Comparison of ENCODE assay signal across 9 mouse cellular contexts in genomic region chr10:22819239-22819870, GRCm38 (mm10). TPM values are rescaled to one million over a fixed set of nuclear protein-coding genes. Genes with fewer than 3 reads are reported as not detected.
A peak's percentile ranks its signal among the peaks of the same experiment; 100 is the strongest.
DNase-seq lines count a peak whose midpoint lies in the region; ATAC-seq and TF ChIP-seq lines count a peak whose summit lies in the region.
"Had no signal": no experiment of that assay in that cellular context is flagged by ENCODE, and none has a peak within 500 bp of the region (broad histone marks: within the 10 kb centered on the region; RNA-seq: fewer than 3 reads in every experiment).

No protein-coding gene starts in this region.

- no peaks in the 10 kb centered on the region for H3K36me3 ChIP-seq in heart, embryonic 15.5 days
- no peaks in the 10 kb centered on the region for H3K36me3 ChIP-seq in liver, postnatal 0 days (replicated peaks; ENCODE audit: insufficient read depth, low read length)

- peak overlapping the region; percentile 50 for H3K4me3 ChIP-seq in heart, embryonic 15.5 days
- peak overlapping the region; percentile 17; the same call in 1 of the 2 replicates for H3K4me3 ChIP-seq in liver, postnatal 0 days (ENCODE audit: low read depth, low read length)

- ATAC-seq in heart, embryonic 15.5 days (replicated peaks; ENCODE audit: insufficient number of reproducible peaks, insufficient read depth, low FRiP score, low read depth) = no peak
- no peak for ATAC-seq in liver, postnatal 0 days
- ATAC-seq: inflammation-experienced regulatory T-cells, adult 6 months had no signal

- TF ChIP-seq CTCF in liver, postnatal 0 days (IDR thresholded peaks at IDR 0.05; ENCODE audit: low read depth) = no peak

- no peaks in the 10 kb centered on the region for H3K9me3 ChIP-seq in heart, embryonic 15.5 days (replicated peaks)
- H3K9me3 ChIP-seq in liver, postnatal 0 days (ENCODE audit: low read length) = no peaks in the 10 kb centered on the region

- TF ChIP-seq EP300 in liver, postnatal 0 days (IDR thresholded peaks at IDR 0.05; ENCODE audit: low read depth) = no peak

- DNase-seq in ovary, postnatal 36 days (ENCODE audit: low spot score) = peak; percentile 31
- no peak for DNase-seq in ovary, adult 18-20 months (ENCODE audit: low spot score)
- no peak for DNase-seq in liver, postnatal 0 days
- peak; percentile 21 for DNase-seq in testis, postnatal 14 days (ENCODE audit: low spot score)
- DNase-seq in layer of hippocampus, adult 18-20 months (ENCODE audit: low spot score in 2 of 2) = no peak
- DNase-seq in left cerebral cortex, postnatal 14 days (ENCODE audit: low spot score in 2 of 2) = no peak
- DNase-seq in B cell, adult 2 months = no peak

- intact Hi-C loops in left cerebral cortex, postnatal 14 days (cut with DNase I) = no loop called here

- peak overlapping the region; percentile 83 for H3K27ac ChIP-seq in heart, embryonic 15.5 days
- H3K27ac ChIP-seq in liver, postnatal 0 days (ENCODE audit: low read depth) = 0 out of 2 replicates have a peak overlapping the region, but pooled peaks have one; percentile 25

- peak overlapping the region; percentile 56 for H3K4me2 ChIP-seq in heart, embryonic 15.5 days
- no peak overlapping the region for H3K4me2 ChIP-seq in liver, postnatal 0 days (ENCODE audit: low read depth, low read length)

- WGBS in heart, embryonic 15.5 days = 1% methylated on average over 42 of the region's 42 CpGs
- 3% methylated on average over 40 of the region's 42 CpGs for WGBS in liver, postnatal 0 days (ENCODE audit: insufficient replicate concordance)

- H3K9ac ChIP-seq in heart, embryonic 15.5 days = peak overlapping the region; percentile 60
- H3K9ac ChIP-seq in liver, postnatal 0 days (replicated peaks) = 0 out of 2 replicates have a peak overlapping the region, but pooled peaks have one; percentile 47

- H3K27me3 ChIP-seq in heart, embryonic 15.5 days = peaks cover 76% of the 10 kb centered on the region
- peaks cover 62% of the 10 kb centered on the region for H3K27me3 ChIP-seq in liver, postnatal 0 days (ENCODE audit: insufficient read depth, low read length)

- peaks cover 20% of the 10 kb centered on the region for H3K4me1 ChIP-seq in heart, embryonic 15.5 days (replicated peaks)
- H3K4me1 ChIP-seq in liver, postnatal 0 days (ENCODE audit: insufficient read depth) = no peaks in the 10 kb centered on the region

RNA-seq across cellular contexts. Expression of gene Tcf21, which starts 0.6 kb away (rescaled TPM):
- 57.9 and 59.4 TPM in 2 replicates for polyA plus RNA-seq in heart, embryonic 15.5 days (2015; fragmentation: Nextera tagmentation; extraction: Ambion mirVana)
- 12.9 and 13.9 TPM in 2 replicates for polyA plus RNA-seq in liver, postnatal 0 days (2015; fragmentation: Nextera tagmentation; extraction: Ambion mirVana)
- not detected for total RNA-seq in layer of hippocampus, adult 18-20 months (2021)
- not detected for total RNA-seq in left cerebral cortex, postnatal 14 days (2021)

Comparison
In these comparisons a context has a peak if more than half of its experiments do, and no peak if none do; other contexts are left out.
1. DNase-seq: peak in ovary, postnatal 36 days (single experiment) and testis, postnatal 14 days (single experiment); none in ovary, adult 18-20 months (single experiment), liver, postnatal 0 days (single experiment), layer of hippocampus, adult 18-20 months (0 of 2), left cerebral cortex, postnatal 14 days (0 of 2) and B cell, adult 2 months (0 of 2).